Mouse (Mus musculus): ENCODE results near the gene Naa35.

Naa35 gene

DNA sequence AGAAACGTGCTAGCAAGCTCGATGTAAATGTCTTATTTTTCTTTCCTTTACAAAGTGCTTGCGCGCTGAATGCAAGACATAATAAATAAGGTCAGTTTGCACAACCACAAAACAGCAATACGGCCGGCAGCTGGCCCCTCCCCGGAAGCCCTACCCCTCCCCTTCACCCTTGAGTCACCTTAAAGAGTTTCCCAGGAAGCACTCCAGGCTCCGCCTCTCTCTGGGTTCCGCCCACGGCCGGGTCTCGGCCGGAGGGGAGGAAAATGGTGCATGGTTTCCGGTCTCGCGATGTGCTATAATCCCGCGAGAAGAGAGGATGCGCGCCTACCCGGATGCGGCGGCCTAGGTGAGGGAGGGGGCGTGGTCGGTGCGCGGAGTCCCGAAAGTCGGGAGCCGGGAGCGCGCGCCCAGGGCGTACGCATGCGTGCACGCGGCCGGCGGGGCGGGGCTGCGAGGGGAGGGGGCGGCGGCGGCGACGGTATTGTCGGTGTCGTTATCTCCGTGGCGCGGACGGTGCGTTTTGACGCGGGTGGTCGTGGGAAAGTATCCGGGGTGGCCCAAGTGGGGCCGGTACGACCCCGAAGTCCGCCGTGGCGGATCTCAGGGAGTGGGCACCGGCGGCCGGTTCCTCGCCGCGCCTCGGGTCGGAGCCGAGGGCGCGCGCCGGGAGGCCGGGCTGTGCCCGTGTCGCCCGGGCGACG is at the start of gene Naa35, which contains the start of gene Agtpbp1:
Gene Naa35, plus strand, starts transcription at position 313 of the 701 bp plus-strand sequence.
Gene Agtpbp1, minus strand, starts transcription at position 281 of the 701 bp plus-strand sequence.
- peak; percentile 100 for DNase-seq

DNA sequence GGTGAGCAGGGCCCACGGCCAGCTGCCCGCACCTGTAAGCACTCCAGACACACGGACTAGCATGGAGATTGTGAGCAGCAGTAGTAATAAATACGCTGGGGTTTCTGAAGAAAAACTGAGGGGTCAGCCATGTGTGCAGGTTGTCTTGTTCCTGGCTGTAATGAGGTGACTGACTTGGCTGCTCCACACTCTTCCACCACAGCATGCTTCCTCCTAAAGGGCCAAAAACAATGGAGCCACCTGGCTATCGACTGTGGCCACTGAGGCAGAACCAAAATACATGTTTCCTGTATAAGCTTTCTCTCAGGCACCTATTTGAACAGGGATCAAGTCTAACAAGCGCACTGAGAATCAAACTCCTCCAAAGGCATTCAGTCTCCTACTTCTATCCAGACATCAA is 49.3 kb upstream of the Naa35 start:
- no peak for DNase-seq

DNA sequence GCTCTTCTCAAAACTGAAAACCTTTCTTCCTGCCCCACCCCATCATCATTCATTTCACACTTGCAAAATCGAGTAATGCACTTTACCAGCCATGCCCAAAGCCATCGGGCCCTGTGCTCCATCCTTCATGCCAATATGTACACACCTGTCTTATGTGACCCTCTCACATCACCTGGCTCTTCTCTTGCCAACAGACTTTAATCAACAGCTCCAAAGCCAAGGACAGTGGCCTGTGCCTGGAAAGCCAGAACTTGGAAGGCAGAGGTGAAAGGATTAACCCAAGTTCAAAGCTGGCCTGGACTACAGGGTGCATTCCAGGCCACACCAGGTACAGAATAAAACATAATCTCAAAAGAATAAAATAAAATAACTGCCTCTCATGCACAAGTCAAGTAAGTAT is 48.4 kb upstream of the Naa35 start:
- DNase-seq, result no peak

DNA sequence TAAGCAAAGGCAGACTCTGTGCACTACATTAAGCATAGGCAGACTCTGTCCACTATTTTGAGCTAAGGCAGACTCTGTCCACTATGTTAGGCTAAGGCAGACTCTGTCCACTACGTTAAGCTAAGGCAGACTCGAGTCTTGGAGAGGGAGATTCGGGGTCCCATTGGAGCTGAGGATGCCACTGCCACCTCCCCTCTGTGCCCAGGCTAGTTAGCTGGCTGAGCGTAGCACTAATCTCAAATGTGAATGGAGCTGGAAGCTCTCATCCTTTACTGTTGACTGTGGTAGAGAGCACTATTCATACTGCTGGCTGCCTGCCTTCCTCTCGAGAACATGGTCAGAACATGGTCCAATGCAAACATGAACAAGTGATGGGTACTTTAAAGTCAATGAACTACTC is 46.4 kb upstream of the Naa35 start:
- no peak for DNase-seq

DNA sequence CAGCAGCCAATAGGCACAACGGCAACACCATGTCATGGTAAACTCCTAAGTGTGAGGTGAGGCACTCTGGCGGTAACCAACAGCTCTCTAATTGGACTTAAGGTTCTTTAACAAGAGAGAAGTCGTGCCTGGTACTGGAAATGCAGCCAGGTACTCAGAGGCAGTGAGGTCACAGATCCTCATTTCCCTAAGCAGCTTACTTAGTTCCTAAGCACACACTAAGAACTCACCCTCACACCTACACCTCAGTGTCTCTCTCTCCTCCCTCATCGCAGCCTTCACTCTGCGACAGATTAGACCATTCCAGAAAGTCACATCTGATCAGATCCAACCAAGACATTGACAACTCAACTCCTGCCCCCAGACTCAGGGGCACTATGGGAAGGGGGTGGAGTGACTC is 45.0 kb upstream of the Naa35 start:
- DNase-seq, result no peak

DNA sequence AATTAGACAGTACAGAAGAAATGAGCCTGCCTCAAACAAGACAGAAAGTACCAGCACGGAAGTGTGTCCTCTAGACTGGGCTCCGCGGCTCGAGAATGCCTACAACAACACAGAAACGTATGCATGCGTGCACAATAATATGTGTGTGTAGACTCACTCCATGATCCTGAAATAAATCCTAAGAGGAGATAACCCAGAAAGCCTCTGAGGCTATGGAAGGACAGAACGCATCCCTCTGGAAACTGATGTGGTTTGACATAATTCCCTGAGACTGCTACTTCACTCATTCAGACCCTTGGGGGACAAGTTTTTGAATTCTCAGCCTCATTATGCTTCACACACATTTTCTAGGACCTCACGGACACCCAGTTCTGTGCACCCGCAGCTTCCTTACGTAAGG is 42.6 kb upstream of the Naa35 start:
- no peak for DNase-seq

DNA sequence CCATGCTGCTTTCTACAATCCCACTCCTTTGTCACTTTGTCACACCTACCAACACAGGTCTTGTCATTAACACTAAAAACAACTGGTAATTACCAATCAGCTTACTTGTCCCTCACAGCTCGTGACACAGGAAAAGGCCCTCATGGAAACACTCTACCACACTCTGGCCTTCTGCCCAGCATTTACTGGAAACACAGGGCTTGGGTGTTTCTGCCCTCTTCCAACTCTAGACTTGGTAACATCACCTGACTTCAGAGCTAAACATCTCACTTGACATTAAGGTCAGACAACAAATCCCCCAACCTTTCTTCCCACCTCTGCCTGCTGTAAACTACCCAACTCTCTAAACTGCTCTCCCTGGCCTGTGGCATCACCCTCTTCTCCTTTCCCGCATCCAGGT is 38.0 kb upstream of the Naa35 start:
- peak in 1 of 2 experiments; percentile 23 for DNase-seq

DNA sequence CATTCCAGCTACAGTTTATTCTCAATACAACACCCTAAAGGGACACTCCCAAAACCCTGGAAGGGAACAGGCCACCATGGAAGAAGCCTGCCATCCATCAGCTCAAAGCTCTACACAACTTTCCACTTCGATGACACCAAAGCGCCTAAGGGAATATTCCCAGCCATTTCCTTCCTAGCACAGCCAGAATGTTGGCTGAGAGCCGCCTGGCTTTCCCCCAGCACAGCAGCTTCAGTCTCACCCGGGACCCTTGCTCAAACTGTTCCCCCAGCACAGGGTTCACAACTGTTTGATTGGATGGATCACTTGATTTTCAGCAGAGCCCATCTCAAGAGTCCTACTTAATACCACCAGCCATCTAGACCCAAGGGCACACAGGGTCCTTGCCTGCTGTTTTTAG is 37.3 kb upstream of the Naa35 start:
- peak; percentile 67 to 74 for DNase-seq

DNA sequence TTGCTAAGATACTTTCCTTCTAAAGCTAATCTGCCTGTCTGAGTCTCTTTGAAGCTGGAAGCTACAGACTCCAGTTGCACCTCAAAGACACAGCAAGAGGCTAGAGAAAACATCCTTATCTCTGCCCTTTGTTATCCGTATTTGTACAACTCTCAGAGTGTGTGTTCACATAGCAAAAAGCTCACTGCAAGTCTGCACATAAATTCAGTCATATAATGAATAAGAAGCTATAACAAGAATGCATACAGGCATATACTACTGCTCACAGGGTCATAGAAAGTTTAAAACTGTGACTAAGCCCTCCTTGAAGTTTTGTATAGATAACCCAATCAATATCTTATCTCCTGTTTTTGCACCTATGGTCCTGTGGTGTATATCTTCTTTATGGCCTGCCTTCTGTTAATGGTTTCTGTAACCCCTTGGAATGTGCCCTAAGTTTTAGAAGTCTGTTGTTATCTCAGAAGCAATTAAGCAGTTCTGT is 35.7 kb upstream of the Naa35 start:
- DNase-seq, result no peak

DNA sequence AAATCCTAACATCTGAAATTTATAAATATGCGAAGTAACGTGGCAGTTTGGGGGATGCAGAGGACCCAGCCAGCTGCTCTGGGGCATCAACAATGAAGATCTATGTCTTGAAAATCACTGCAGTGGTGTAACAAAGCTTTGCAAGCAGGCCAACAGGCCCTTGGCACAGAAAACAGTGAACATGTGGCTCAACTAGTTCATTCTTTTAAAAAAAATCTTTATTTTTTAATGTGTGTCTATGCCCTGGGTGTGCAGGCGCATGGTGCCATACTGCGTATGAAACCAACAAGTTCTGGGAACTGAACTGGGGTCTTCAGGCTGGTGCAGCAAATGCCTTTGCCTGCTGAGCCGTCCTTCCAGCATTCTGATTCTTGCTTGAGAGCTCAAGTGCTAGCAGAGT is 32.8 kb upstream of the Naa35 start:
- no peak for DNase-seq

DNA sequence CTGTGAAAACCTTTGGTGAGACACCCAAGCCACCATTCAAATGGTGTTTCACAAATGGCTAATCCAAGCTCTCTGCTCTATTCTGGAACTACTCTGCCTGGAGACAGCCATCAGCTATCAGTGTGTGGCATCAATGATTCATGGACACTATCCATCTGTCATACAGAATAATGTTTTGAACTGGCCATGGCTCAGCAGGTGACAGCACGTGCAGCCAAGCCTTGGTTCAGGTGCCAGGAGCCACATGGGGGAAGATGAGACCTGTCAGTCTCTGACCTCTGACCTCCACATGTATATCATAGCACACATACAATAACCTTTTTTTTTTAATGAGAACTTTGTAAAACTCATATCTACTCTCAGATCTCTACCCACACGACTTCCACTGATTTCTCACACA is 32.3 kb upstream of the Naa35 start:
- DNase-seq, result no peak

DNA sequence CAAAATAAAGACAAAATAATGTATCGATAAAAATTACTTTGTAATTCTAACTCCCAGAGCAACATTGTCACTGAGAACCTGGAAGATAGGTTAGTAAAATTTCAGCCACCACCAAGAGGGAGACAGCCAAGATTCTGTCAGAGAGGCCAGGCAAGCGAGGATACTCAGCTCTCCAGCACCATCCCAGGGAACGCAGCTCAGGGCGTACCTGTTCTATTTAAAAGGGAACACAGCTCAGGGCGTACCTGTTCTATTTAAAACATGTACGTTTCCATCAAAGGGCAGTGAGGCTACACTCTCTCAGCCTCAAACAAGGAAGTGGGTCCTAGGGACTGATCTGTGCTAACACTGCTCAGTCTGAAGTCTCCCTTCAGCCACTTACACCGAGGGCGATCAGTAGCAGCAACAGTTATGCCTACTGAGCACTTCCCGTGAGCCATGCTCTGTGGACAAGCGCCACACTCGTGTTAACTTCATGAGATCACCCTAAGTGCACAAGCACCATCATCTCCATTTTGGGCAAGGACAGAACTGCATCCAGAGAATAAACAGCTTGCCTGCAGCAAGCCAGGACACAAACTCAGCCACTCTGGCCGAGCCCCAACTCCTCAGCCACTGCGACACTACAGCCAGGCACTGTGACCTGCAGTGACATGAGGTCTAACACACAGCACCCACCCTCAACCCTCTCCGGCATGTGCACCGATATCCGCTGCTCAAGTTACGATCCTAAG is 30.1 kb upstream of the Naa35 start:
- no peak for DNase-seq

DNA sequence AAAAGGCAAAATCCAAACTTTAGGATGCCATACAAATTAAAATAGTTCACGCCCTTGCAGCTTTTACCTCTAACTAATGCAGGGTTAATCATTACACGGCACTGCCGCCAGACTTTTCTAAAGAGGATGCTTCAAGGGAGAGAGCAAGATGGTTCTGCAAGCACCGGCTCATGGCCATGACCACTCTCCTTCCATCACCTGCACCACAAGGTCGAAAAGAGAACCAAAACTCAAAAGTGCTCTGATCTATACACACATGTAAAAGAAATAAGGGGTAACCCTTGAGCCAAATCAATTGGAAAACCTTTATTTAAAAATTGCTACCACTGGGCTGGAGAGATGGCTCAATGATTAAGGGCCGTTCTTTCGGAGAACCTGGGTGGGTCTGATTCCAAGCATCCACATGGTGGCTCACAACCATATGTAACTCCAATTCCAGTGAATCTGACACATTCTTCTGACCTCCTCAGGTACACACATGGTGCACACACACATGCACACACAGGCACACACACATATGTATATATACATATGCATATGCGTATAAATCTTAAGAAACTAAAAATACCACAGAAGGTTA is 29.4 kb upstream of the Naa35 start:
- no peak for DNase-seq

DNA sequence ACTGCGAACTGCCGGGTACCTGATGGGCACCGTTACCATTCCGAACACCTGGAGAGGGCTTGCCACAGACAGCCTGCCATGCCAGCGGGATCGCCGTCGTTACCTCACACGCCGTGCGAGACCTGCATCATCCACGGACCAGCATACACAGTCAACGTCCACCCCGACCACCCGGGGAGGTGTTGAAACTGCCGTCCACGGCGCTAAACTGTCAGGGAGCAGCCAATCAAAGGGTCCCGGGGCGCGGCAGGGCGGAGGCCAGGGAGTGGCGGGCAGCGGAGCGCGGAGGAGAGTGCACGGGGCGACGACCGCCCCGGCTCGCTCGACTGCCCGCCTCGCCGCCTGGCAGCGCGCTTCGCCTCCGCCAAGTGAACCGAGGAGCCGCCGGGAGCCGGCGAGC is 28.4 kb upstream of the Naa35 start:
- DNase-seq, result peak; percentile 78 to 84

DNA sequence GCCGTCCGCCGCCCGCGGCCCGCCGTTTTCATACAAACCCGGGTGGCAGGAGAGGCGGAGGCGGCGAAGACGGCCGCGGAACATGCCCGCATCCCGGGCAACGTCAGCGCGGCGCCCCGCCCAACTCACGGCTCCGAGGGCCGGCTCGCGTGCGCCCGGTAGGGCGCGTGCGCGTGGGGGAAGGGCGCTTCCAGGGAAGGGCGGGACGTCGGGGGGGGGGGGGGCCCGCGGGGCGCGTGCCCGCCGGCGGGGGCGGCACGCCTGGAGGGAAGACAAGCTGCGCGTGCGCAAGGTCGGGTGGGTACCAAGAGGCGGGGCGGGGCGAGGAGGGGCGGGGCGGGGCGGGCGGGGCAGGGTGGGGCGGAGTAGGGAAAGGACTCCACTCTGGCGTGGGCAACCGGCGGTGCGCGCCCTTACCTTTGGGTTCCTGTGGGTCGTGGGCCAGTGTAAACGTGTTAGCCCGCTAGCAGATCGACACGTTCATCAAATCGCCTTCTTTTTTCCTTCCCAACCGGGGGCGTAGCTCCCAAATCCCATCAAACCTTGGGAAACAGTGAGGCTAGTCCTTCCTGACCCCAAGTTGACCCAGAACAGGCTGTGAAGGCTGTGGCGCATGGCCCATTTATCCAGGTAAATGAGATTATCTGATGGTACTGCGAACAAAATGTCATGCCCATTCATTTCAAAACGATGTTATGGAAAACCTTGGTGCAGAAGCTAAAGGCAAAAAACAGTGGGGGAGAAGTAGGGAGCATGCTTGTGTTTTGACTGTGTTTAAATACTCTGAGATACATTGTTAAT is 27.7 kb upstream of the Naa35 start:
- peak; percentile 89 to 93 for DNase-seq

DNA sequence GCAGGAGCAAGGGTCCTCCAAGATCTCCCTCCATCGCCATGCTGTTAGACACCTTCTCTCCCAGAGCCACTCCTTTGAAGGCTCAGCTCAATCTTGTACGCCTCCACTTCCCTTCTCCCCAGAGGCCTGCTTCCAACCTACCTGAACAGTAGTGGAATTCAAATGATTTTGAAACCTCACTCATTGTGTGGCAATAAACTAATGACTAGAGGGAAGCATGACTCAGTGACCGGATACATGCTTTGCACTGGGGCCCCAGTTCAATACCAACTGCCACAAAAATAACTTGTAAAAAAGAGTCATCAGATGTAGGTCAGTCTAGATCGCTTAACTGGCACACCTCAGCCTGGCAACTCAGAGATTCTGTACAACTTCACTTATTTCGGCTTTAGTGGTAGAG is 26.3 kb upstream of the Naa35 start:
- no peak for DNase-seq

DNA sequence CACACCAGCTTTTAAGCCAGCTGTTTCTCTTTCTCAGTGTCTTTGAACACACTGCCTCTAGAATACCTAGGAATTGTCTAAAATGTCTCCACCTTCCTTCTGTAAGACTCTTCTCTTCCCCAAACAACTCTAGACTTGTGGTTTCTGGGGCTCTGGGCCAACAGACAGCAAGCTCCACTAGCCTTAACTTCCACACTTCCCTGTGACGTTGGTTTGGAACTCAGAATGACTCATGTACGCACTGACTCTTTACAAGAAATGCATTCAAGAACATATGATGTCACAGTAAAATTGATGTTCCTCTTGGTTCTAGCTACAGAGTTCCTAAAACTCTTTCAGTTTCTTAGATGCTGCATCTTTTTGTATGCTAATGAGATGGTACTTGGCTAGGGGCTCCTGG is 22.6 kb upstream of the Naa35 start:
- DNase-seq, result no peak

DNA sequence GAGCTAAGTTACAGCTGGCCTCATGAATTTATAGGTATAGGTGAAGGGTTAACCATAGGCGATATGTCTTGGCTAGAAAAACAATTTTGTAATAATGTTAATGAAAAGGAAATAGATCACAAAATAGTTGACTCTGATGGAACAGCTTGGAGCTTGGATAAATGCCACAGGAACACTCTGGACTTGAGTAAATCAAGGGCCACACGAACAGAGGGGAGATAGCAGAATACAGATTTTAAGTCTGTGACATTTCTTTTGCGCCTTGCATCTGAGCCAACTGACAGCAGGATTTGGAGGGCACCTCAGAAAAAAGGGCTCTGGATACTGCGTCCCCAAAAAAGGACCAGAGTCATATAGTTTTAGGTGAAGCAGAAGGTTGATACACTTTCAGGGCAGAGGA is 20.6 kb upstream of the Naa35 start:
- no peak for DNase-seq

DNA sequence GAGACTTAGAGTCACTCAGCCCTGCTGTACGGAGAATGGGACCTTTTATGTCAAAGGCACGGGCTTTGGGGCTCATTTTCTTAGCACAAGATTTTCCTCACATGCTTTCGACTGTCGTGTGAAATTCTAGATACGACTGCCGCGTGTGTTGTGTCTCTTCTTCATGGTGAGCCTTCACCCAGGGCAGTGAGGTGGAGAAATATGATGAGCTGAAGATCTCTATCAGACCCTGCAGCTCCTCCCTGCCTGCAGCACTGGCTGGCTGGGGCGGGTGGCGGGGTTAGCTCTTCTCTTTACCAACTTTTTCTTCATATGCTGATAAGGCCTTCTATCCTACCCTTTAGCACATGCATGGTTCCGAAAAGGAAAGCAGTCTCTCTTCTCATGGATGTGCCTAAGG is 20.1 kb upstream of the Naa35 start:
- DNase-seq, result no peak

DNA sequence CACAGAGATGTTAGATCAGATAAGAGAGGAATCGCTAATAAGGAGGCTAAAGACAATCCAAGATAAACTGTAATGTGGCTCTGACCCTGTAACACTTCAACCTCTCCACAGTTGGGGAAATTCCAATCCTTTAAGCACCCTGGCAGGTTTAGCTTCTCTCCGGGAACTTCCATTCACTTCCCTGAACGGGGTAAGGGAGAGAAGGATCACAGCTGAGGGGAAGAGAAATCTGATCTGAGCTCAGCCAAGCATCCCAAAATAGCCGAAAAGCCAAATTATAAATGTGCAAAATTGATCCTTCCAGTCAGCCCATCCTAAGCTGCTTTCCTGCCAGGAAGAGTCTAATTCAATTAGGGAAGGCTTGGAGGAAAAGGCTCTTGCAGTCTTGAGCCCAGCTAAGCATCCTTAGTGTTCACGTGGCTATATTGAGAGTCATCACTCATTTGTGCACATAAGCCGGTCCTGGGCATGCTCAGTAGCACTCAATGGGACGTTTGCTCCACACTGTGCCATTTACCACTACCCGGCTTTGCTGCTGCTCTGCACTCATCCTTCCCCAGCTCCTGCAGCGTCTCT is 19.0 kb upstream of the Naa35 start:
- DNase-seq, result no peak

DNA sequence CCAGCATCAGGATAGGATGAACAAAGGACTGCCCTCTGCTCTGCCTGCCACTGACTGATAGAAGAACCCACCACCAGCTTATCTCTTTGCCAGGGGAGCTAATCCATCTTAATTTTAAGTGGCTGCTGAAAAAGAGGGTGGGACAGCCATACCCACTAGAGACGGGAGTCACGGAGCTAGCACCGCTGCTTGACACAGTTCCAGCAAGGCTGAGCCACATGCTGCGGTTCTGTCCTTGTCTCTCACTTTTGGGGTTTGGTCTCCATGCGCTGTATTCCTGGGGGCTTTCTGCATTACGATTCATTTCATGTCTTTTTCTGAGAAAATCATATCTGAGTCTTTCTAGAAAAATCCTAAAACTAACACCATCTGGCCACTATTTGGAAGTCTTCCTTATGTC is 14.0 kb upstream of the Naa35 start:
- no peak for DNase-seq

DNA sequence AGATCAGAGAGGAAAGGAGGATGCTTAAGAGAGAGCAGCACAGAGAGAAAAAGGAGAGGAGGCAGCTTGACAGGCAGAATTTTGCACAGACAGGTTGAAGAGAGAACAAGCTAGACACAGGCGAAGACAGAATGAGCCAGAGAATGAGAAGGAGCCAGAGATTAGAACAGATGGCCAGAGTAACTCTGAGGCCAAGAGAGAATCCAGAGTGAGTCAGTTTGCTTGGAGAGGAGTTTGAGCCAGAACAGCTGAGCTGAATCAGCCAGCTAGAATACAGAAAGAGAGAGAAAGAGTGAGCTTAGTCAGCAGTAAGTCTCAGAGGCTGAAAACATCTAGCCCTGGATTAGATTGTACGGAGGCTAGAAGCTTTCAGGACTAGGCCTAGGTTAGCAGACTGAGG is 12.5 kb upstream of the Naa35 start:
- no peak for DNase-seq

DNA sequence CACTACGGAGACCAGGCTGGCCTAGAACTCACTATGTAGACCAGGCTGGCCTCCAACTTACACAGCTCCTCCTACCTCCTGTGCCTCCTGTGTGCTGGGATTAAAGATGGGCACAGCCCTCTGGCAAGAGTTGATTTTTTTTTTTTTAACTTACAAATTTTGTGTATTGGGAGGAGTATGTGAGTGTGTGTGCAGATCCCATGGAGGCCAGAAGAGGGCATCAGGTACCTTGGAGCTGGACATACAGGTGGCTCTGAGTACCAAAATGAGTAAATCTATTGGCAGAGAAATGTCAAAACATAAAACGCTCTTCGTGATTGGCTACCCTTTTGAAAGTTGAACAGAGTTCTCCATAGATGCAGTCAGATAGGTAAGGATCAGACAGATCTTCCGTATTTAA is 4.1 kb upstream of the Naa35 start:
- no peak for DNase-seq
